Mouse (Mus musculus) stomach, embryonic 16.5 days (tissue): ENCODE data around the gene Ccr6. TPM values are rescaled to one million over a fixed set of nuclear protein-coding genes. Genes with fewer than 3 reads are reported as not detected.
"Not testable (repeated sequence)": the region's sequence is repeated elsewhere in the genome, so short reads cannot be mapped to it uniquely, and the experiment has no call there.

Source experiments
- ATAC-seq: fragments of 200-750 bp; cut with Nextera tagmentation; 2 replicates; pipeline ENCODE4 v1.8.0; 2017; ENCODE audit warnings: moderate number of reproducible peaks, moderate TSS enrichment; ENCODE audit not compliant: insufficient read depth, low FRiP score
- H3K27ac ChIP-seq: fragments of 300-500 bp; sonication (generic); 2 replicates; pipeline ENCODE4 v1.5.1; 2014; ENCODE audit warnings: low read length
- H3K27me3 ChIP-seq: fragments of 300-500 bp; sonication (generic); 2 replicates; pipeline ENCODE4 v1.6.1; 2014; ENCODE audit warnings: low read length, control low read depth, mixed read lengths; ENCODE audit not compliant: control insufficient read depth, insufficient read depth
- H3K36me3 ChIP-seq: fragments of 300-500 bp; sonication (generic); 2 replicates; pipeline ENCODE4 v1.6.1; 2014; ENCODE audit warnings: low read length; ENCODE audit not compliant: control insufficient read depth, insufficient read depth
- H3K4me1 ChIP-seq: fragments of 300-500 bp; sonication (generic); 2 replicates; pipeline ENCODE4 v1.6.1; 2014; ENCODE audit warnings: low read length, control low read depth, mixed read lengths; ENCODE audit not compliant: control insufficient read depth, insufficient read depth
- H3K4me2 ChIP-seq: fragments of 300-500 bp; sonication (generic); 2 replicates; pipeline ENCODE4 v1.6.1; 2014; ENCODE audit warnings: low read depth, low read length, mixed read lengths
- H3K4me3 ChIP-seq: fragments of 300-500 bp; sonication (generic); replicated peaks from 2 replicates; pipeline ENCODE4 v1.5.1; 2014; ENCODE audit warnings: mild to moderate bottlenecking, low read length
- H3K9ac ChIP-seq: fragments of 300-500 bp; sonication (generic); 2 replicates; pipeline ENCODE4 v1.6.1; 2014; ENCODE audit warnings: low read length
- H3K9me3 ChIP-seq: fragments of 300-500 bp; sonication (generic); replicated peaks from 2 replicates; pipeline ENCODE4 v1.6.1; 2016; ENCODE audit warnings: low read length, control low read depth; ENCODE audit not compliant: control insufficient read depth
- WGBS: fragments of 180-500 bp; shearing (Covaris S2); extraction: QIAGEN DNeasy Blood & Tissue Kit; methylation state at CpG from one replicate; pipeline ENCODE4 v1.1.7; 2014; 5-methylcytosine and 5-hydroxymethylcytosine counted together
- polyA plus RNA-seq: library from polyadenylated mRNA; unstranded; fragments of >200 nt; fragmentation: Nextera tagmentation; extraction: Ambion mirVana; gene quantifications from 2 replicates; pipeline ENCODE4 v1.2.1, GENCODE M21; 2015

Ccr6 gene
- polyA plus RNA-seq, 1 experiment from 2014 or later, result 0.26 TPM

DNA sequence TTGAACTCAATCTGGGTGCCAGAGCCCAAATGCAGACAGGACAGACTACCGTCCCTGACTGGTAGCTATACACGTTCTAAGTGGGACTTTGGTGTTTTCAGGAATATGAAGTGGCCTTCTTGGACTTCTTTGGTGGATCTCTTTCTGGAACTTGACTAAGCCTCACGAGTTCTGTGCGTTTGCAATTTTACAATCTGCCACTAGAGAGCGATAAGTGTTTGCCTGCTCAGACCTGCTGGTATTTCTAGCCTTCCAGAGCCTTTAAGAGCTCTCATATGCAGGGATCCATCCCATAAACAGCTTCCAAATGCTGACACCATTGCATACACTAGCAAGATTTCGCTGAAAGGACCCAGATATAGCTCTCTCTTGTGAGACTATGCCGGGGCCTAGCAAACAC is 28.8 kb downstream of the Ccr6 start:
- ATAC-seq, H3K4me1 ChIP-seq, H3K36me3 ChIP-seq, H3K9ac ChIP-seq, H3K4me3 ChIP-seq, H3K4me2 ChIP-seq, H3K27me3 ChIP-seq, H3K27ac ChIP-seq, H3K9me3 ChIP-seq: not testable (repeated sequence)
- 21% methylated on average over 7 of the region's 7 CpGs for WGBS

DNA sequence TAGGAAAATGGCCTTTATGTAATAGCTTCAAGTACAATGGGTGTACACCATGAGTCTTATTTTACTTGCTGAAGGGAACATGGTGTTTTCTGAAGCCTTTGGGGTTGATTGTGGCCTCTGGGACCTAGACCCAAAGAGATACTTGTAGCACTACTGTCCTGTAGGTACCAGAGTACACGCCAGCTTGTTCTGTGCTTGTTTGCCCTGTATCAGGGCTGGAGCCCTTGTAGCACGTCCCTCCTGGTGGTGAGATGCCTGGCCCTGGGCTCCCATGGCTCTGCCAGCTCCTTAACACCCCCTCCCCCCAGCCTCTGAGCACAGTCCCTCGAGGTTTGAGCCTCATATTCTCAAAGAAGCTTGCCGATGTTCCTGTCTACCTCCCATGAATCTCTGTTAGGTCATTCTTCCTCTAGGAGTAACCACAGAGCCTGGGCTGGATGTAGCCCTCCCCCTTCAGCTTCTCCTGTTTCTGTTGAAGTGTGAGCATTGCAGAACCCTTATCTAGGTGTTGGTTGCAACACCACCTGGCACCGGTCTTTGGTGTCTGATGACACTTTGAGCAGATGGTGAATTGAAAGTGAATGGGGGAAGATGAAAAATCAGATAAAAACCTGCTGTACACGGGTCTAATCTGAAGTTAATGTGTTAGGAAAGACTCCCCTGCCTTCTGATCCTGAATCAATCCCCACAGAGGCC is 36.4 kb downstream of the Ccr6 start:
- no peak overlapping the region for H3K9ac ChIP-seq
- H3K27ac ChIP-seq, result no peak overlapping the region
- ATAC-seq, result no peak
- no peaks in the 10 kb centered on the region for H3K27me3 ChIP-seq
- H3K9me3 ChIP-seq, result no peaks in the 10 kb centered on the region
- no peak overlapping the region for H3K4me3 ChIP-seq
- no peak overlapping the region for H3K4me2 ChIP-seq
- no peaks in the 10 kb centered on the region for H3K36me3 ChIP-seq
- WGBS, result 35% methylated on average over 6 of the region's 6 CpGs
- H3K4me1 ChIP-seq, result no peaks in the 10 kb centered on the region

DNA sequence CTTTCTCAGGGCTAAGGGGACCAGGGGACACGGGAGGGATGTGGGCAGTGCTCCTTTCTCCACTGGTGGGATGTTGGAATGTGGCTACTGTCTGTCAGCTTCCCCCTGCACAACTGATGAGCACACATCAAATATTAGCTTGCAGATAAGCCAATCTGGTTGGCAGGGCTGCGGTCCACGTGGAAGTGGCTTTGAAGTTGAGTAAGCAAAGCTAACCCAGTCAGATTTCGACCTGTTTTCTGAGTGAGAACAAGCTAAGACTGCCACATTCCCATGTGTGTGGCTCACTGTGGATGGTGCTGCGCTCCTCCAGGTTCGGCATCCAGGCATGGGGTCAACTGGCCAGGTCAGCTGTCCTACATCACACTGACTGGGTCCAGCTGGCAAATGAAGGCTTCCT is 37.1 kb downstream of the Ccr6 start:
- no peaks in the 10 kb centered on the region for H3K4me1 ChIP-seq
- no peak for ATAC-seq
- H3K9me3 ChIP-seq, result no peaks in the 10 kb centered on the region
- H3K27ac ChIP-seq, result no peak overlapping the region
- no peak overlapping the region for H3K9ac ChIP-seq
- no peak overlapping the region for H3K4me2 ChIP-seq
- no peaks in the 10 kb centered on the region; the same call in 1 of the 2 replicates for H3K27me3 ChIP-seq
- no peak overlapping the region for H3K4me3 ChIP-seq
- H3K36me3 ChIP-seq, result no peaks in the 10 kb centered on the region
- 40% methylated on average over 6 of the region's 6 CpGs for WGBS

DNA sequence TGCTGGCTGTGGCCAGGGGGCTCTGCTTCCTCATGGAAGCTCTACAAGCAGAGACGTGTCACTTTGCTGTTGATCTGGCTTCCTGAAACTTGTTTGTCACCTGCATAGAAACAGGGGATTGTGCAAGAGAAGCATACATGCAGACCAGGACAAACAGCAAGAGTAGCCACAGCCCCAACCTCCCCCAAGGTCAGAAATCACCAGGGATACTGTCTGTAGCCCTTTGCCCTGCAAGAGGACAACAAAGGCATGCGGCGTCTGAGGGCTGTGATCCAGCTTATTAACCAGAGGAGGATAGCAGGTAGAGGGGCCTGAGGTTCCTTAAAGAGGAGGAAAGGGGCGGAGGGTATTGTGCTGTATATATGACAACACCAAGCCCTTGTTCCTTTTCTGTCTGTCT is 40.2 kb downstream of the Ccr6 start:
- no peak for ATAC-seq
- Histone ChIP-seq H3K27ac (no peak overlapping the region), H3K4me2 (no peak overlapping the region), H3K9me3 (no peaks in the 10 kb centered on the region), H3K36me3 (no peaks in the 10 kb centered on the region), H3K27me3 (no peaks in the 10 kb centered on the region; the same call in 1 of the 2 replicates), H3K9ac (no peak overlapping the region), H3K4me1 (no peaks in the 10 kb centered on the region), H3K4me3 (no peak overlapping the region)
- 59% methylated on average over 4 of the region's 4 CpGs for WGBS

DNA sequence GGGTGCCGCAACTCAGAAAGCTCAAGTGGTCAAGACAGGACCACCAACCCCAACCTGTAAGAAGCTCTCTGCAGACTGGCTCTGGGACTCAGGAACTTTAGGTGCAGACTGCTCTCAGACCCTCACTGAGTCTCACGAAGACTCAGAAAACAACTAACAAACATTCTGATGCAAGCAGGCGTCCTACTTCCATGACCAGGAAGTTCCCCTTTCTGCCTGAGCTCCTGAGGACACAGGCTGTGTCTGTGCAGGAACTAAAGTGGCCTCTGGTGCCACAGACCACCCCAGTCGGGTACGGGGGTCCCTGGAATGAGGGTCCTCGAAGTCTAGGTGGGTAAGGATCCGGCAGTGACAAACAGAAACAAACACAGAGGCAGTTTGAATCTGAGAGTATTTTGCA is 40.8 kb downstream of the Ccr6 start:
- Histone ChIP-seq H3K36me3 (no peaks in the 10 kb centered on the region), H3K9me3 (no peaks in the 10 kb centered on the region), H3K4me2 (no peak overlapping the region), H3K27ac (no peak overlapping the region), H3K4me1 (no peaks in the 10 kb centered on the region), H3K27me3 (no peaks in the 10 kb centered on the region; the same call in 1 of the 2 replicates), H3K4me3 (no peak overlapping the region), H3K9ac (no peak overlapping the region)
- 74% methylated on average over 7 of the region's 7 CpGs for WGBS
- ATAC-seq, result no peak

DNA sequence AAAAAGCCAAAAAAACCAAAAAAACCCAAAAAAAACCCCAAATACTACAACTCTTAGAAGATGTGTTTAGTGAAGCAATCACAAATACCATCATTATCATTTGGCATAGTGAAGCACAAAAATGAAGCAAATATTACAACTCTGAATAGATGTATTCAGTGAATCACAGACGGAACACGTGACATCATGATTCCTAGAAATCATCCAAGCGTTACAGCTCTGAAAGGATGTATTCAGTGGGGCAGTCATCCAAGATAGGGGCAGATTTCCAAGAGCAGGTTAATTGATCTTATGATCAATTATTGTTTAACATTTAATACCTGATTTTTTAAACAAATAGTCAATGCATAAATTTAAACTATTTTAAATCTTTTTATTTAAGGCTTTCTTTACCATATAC is 41.4 kb downstream of the Ccr6 start:
- no peak overlapping the region for H3K27ac ChIP-seq
- ATAC-seq, result no peak
- H3K4me2 ChIP-seq, result no peak overlapping the region
- H3K4me1 ChIP-seq, result no peaks in the 10 kb centered on the region
- H3K9me3 ChIP-seq, result no peaks in the 10 kb centered on the region
- H3K9ac ChIP-seq, result no peak overlapping the region
- WGBS, result 84% methylated on average over 3 of the region's 3 CpGs
- no peaks in the 10 kb centered on the region for H3K36me3 ChIP-seq
- H3K27me3 ChIP-seq, result no peaks in the 10 kb centered on the region; the same call in 1 of the 2 replicates
- no peak overlapping the region for H3K4me3 ChIP-seq

DNA sequence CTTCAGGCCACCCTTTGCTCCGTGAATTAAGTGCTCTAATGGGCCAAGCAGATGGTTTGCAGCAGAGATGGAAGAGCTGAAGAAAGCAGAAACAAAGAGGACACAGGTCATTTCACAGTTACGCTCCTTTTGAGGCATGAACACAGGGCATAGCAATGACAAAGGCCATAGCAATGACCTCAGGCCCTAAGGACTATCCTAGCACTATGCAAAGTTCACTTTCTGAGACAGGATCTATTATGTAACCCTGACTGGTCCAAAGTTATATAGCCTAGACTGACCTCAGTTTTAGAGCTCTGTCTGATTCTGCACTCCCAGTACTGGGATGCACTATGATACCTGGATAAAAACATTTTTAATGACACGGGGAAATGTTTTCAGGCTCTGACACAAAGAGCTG is 42.5 kb downstream of the Ccr6 start:
- Histone ChIP-seq H3K27me3 (no peaks in the 10 kb centered on the region; the same call in 1 of the 2 replicates), H3K4me2 (no peak overlapping the region), H3K36me3 (no peaks in the 10 kb centered on the region), H3K4me1 (no peaks in the 10 kb centered on the region), H3K4me3 (no peak overlapping the region), H3K9ac (no peak overlapping the region), H3K27ac (no peak overlapping the region), H3K9me3 (no peaks in the 10 kb centered on the region)
- WGBS, result 59% methylated on average over 3 of the region's 3 CpGs
- ATAC-seq, result no peak

DNA sequence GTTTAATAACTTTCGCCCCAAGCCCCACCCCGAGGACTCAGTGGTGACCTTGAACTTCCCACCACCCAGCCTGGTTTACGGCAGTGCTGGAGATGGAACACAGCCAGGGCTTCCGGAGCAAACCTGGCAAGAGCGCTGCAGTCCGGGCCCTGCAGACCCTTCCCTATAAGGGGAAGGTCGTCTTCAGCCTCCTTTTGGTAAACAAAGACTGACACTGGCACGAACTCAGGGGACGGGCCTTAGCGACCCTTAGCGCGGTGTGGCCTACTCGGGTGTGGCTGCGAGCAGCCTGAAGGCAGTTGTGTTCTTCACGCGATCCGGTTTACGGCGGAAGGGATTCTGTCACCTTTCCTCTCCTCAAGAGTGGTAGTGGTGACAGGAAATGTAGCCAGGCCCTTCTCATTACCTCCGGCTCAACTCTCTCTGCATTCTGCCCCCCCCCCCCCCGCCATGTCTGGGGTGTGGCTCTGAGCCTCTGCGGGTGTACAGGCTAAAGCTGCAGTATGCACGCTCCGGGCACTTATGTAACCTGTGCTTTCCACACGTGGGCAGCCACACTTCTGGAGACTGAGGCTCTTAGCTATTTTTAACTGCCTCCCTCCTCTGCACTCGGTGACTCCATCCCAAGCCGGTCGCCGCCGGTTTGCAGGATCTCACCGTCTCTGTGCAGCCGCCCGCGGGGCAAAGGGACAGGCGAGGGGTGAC is 47.1 kb downstream of the Ccr6 start, which contains the start of gene Mpc1:
Mpc1 (plus strand) TSS at position 84 of the 705 bp plus-strand sequence.
- ATAC-seq, result peak; percentile 70
- Histone ChIP-seq H3K27ac (peak within 1 kb of the TSS; percentile 98), H3K9ac (peak within 1 kb of the TSS; percentile 93), H3K4me1 (peaks cover 4% of the 10 kb centered on the region), H3K4me3 (peak within 1 kb of the TSS; percentile 94), H3K9me3 (no peaks in the 10 kb centered on the region), H3K4me2 (peak within 1 kb of the TSS; percentile 99), H3K27me3 (no peaks in the 10 kb centered on the region; the same call in 1 of the 2 replicates), H3K36me3 (no peaks in the 10 kb centered on the region)
- WGBS, result under 1% methylated on average over 35 of the region's 35 CpGs

DNA sequence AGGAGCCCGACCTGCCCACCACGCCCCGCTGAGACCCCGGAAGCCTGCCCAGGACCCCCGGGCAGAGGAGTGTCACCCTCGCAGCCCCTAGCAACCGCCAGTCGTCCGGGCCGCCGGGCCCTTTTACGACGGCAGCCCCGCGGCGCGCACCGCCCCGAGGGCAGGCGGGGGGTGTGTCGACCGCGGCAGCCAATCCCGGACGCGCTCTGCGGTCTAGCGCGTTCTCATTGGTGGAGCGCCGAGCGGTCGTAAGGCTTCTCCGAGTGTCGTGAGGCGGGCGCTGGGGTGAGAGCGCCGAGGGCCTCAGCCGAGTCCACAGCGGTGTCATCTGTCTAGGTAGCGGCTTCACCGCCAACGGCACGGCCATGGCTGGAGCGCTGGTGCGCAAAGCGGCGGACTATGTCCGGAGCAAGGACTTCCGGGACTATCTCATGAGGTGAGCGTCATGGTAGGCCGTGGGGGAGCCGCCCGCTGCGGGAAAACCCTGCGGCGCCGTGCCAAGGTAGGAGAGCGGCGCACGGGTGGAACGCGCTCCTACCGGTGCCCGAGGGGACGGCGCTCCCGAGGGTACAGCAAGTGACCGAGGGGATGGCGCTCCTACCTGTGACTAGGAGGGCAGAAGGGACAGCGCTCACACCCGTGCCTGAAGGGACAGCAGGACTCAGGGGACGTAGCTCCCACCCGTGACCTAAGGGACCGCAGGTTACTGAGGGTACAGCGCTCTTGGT is 47.8 kb downstream of the Ccr6 start:
- Histone ChIP-seq H3K4me3 (peak overlapping the region; percentile 94), H3K9me3 (no peaks in the 10 kb centered on the region), H3K4me2 (peak overlapping the region; percentile 99), H3K36me3 (no peaks in the 10 kb centered on the region), H3K27ac (peak overlapping the region; percentile 98), H3K27me3 (no peaks in the 10 kb centered on the region), H3K9ac (peak overlapping the region; percentile 93), H3K4me1 (peaks cover 4% of the 10 kb centered on the region)
- WGBS, result under 1% methylated on average over 77 of the region's 77 CpGs
- ATAC-seq, result peak; percentile 98
